Mouse (Mus musculus) cerebellum, postnatal 36 days (tissue): Measurements from ENCODE around the gene Mga.

Experiments
- DNase-seq, 2 experiments: peaks; one replicate each; pipeline ENCODE4 v3.0.0; 2021 to 2022; ENCODE audit warnings: mixed read lengths in 2 of 2

Mga gene

GRCm38 (mm10) chr2:119897090-119897732 lies at the start of gene Mga:
Gene Mga (plus strand): TSS chr2:119897228.
- DNase-seq = peak; percentile 80 to 82

- DNase-seq = no peak
Measured at GRCm38 (mm10) chr2:119853811-119854210, 43.2 kb upstream of the Mga start.

- DNase-seq = no peak
Measured at GRCm38 (mm10) chr2:119855310-119855850, 41.6 kb upstream of the Mga start.

- no peak for DNase-seq
Measured at GRCm38 (mm10) chr2:119857341-119857740, 39.7 kb upstream of the Mga start.

GRCm38 (mm10) chr2:119864484-119864883 lies 32.5 kb upstream of the Mga start:
- DNase-seq = no peak

- DNase-seq = peak; percentile 87 to 88
Measured at GRCm38 (mm10) chr2:119872371-119873104, 24.5 kb upstream of the Mga start.

GRCm38 (mm10) chr2:119873105-119873464 lies 23.9 kb upstream of the Mga start:
- DNase-seq = peak; percentile 90 to 92

- DNase-seq = no peak
Measured at GRCm38 (mm10) chr2:119875981-119876380, 21.0 kb upstream of the Mga start.

GRCm38 (mm10) chr2:119887201-119887600 lies 9.8 kb upstream of the Mga start:
- DNase-seq = no peak

GRCm38 (mm10) chr2:119896553-119897089 lies 407 bp upstream of the Mga start:
- peak in 1 of 2 experiments; percentile 2 for DNase-seq

GRCm38 (mm10) chr2:119898141-119898594 lies 1.1 kb downstream of the Mga start:
- DNase-seq = peak; percentile 33 to 37

GRCm38 (mm10) chr2:119916007-119916406 lies 19.0 kb downstream of the Mga start:
- DNase-seq = no peak

GRCm38 (mm10) chr2:119917631-119918369 lies 20.8 kb downstream of the Mga start:
- DNase-seq = no peak

GRCm38 (mm10) chr2:119970571-119970970 lies 73.5 kb downstream of the Mga start:
- peak; percentile 35 to 67 for DNase-seq

GRCm38 (mm10) chr2:119971316-119971715 lies 74.3 kb downstream of the Mga start:
- DNase-seq = no peak

GRCm38 (mm10) chr2:119971837-119972536 lies 75.0 kb downstream of the Mga start:
- peak; percentile 95 to 98 for DNase-seq

GRCm38 (mm10) chr2:119972537-119972879 lies 75.5 kb downstream of the Mga start, which contains the start of gene Mapkbp1:
Gene Mapkbp1 (plus strand): TSS chr2:119972699.
- DNase-seq = no peak

- DNase-seq = no peak
Measured at GRCm38 (mm10) chr2:119980343-119980986, 83.4 kb downstream of the Mga start.

- DNase-seq = no peak
Measured at GRCm38 (mm10) chr2:119981631-119982030, 84.6 kb downstream of the Mga start.

GRCm38 (mm10) chr2:119985871-119986270 lies 88.8 kb downstream of the Mga start:
- DNase-seq = no peak

- DNase-seq = no peak
Measured at GRCm38 (mm10) chr2:119986369-119986768, 89.3 kb downstream of the Mga start.

- DNase-seq = no peak
Measured at GRCm38 (mm10) chr2:119987441-119987840, 90.4 kb downstream of the Mga start.
